Mouse (Mus musculus) right cerebral cortex, postnatal 14 days (tissue): Measurements from ENCODE around the gene Clpx.

Experiments
- DNase-seq: peaks from one replicate; pipeline ENCODE4 v3.0.0; 2022

Gene Clpx

GRCm38 (mm10) chr9:65346476-65347111 lies 52.5 kb downstream of the Clpx start:
- peak; percentile 37 for DNase-seq

GRCm38 (mm10) chr9:65347112-65347850 lies 53.2 kb downstream of the Clpx start:
- DNase-seq: no peak

- DNase-seq: no peak
Measured at GRCm38 (mm10) chr9:65353251-65353650, 59.2 kb downstream of the Clpx start.

GRCm38 (mm10) chr9:65356561-65356960 lies 62.5 kb downstream of the Clpx start:
- DNase-seq: no peak

GRCm38 (mm10) chr9:65356971-65357370 lies 62.9 kb downstream of the Clpx start:
- DNase-seq: no peak

- no peak for DNase-seq
Measured at GRCm38 (mm10) chr9:65358956-65359480, 65.0 kb downstream of the Clpx start.

GRCm38 (mm10) chr9:65360641-65361448 lies 66.8 kb downstream of the Clpx start, which contains the start of gene Ubap1l:
Gene Ubap1l, plus strand, starts transcription at chr9:65361041.
- no peak for DNase-seq

GRCm38 (mm10) chr9:65363684-65364083 lies 69.6 kb downstream of the Clpx start:
- no peak for DNase-seq

- DNase-seq: no peak
Measured at GRCm38 (mm10) chr9:65365721-65366120, 71.7 kb downstream of the Clpx start.

- DNase-seq: no peak
Measured at GRCm38 (mm10) chr9:65371756-65372155, 77.7 kb downstream of the Clpx start.

GRCm38 (mm10) chr9:65372449-65372848 lies 78.4 kb downstream of the Clpx start:
- peak; percentile 46 for DNase-seq

GRCm38 (mm10) chr9:65374468-65375162 lies 80.6 kb downstream of the Clpx start:
- no peak for DNase-seq

GRCm38 (mm10) chr9:65375163-65375934 lies 81.3 kb downstream of the Clpx start:
- peak; percentile 64 for DNase-seq
